Mouse (Mus musculus): Measurements from ENCODE around the gene Alyref. TPM values are rescaled to one million over a fixed set of nuclear protein-coding genes. Genes with fewer than 3 reads are reported as not detected.
A peak's percentile ranks its signal among the peaks of the same experiment; 100 is the strongest.

Gene Alyref
- polyA plus RNA-seq, 1 experiment from 2014 or later: 448 TPM

- H3K36me3 ChIP-seq (ENCODE audit: control insufficient read depth, insufficient read depth, low read length): peaks cover 47% of the 10 kb centered on the region
- no peak overlapping the region for H3K27ac ChIP-seq (ENCODE audit: low read depth)
- WGBS: 44% methylated on average over 6 of the region's 6 CpGs
- no peak for ATAC-seq (replicated peaks; ENCODE audit: low FRiP score, low TSS enrichment, low read depth)
- H3K27me3 ChIP-seq (replicated peaks; ENCODE audit: control insufficient read depth, insufficient read depth, low read length): no peaks in the 10 kb centered on the region
- H3K4me2 ChIP-seq (ENCODE audit: low read length): no peak overlapping the region
- no peak overlapping the region for H3K9ac ChIP-seq (ENCODE audit: low read length)
- H3K4me1 ChIP-seq (replicated peaks; ENCODE audit: control insufficient read depth, insufficient read depth, low read length): peaks cover 22% of the 10 kb centered on the region
- no peaks in the 10 kb centered on the region for H3K9me3 ChIP-seq (ENCODE audit: control insufficient read depth, low read length)
- no peak overlapping the region for H3K4me3 ChIP-seq (ENCODE audit: low read depth, low read length)
- DNase-seq (ENCODE audit: low spot score): peak; percentile 87
These were observed 14.6 kb upstream of the Alyref start for GRCm38 (mm10) chr11:120612763-120613162.

GRCm38 (mm10) chr11:120610477-120611046 is 12.4 kb upstream of the Alyref start:
- peaks cover 56% of the 10 kb centered on the region for H3K36me3 ChIP-seq (ENCODE audit: control insufficient read depth, insufficient read depth, low read length)
- no peak for DNase-seq (ENCODE audit: low spot score)
- H3K9ac ChIP-seq (ENCODE audit: low read length): no peak overlapping the region

DNA sequence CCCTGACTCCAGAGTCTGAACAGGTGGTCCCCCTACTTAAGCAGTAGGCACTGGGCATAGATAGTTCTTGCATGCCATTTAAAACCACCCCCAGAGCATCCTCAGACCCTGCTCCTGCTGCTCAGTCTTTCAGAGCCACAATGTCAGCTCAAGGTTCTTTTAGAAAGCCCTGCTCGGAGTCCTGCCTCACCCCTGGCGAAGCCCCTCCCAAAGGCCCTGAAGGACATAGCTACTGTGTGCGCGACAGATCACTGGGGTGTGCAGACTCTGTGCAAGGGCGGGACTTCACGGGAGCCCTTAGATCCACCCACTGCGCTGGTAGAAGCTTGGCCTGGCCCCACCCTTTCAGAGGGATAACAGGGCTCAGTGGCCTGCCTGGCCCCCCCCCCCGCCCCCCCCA is 11.1 kb upstream of the Alyref start:
- Histone ChIP-seq H3K27ac (ENCODE audit: low read depth) (no peak overlapping the region), H3K9me3 (ENCODE audit: control insufficient read depth, low read length) (no peaks in the 10 kb centered on the region), H3K27me3 (replicated peaks; ENCODE audit: control insufficient read depth, insufficient read depth, low read length) (no peaks in the 10 kb centered on the region), H3K9ac (ENCODE audit: low read length) (no peak overlapping the region), H3K4me2 (ENCODE audit: low read length) (peak overlapping the region; percentile 63; the same call in 1 of the 2 replicates), H3K4me3 (ENCODE audit: low read depth, low read length) (no peak overlapping the region), H3K36me3 (ENCODE audit: control insufficient read depth, insufficient read depth, low read length) (peaks cover 58% of the 10 kb centered on the region), H3K4me1 (replicated peaks; ENCODE audit: control insufficient read depth, insufficient read depth, low read length) (peaks cover 18% of the 10 kb centered on the region)
- peak; percentile 56; the same call in 1 of the 2 replicates for ATAC-seq (replicated peaks; ENCODE audit: low FRiP score, low TSS enrichment, low read depth)
- 46% methylated on average over 7 of the region's 8 CpGs for WGBS
- peak; percentile 66 for DNase-seq (ENCODE audit: low spot score)

More at GRCm38 (mm10) chr11:120610477-120611046, 12.4 kb upstream of the Alyref start:
- Histone ChIP-seq H3K27me3 (replicated peaks; ENCODE audit: control insufficient read depth, insufficient read depth, low read length) (no peaks in the 10 kb centered on the region), H3K4me3 (ENCODE audit: low read depth, low read length) (no peak overlapping the region), H3K9me3 (ENCODE audit: control insufficient read depth, low read length) (no peaks in the 10 kb centered on the region), H3K4me1 (replicated peaks; ENCODE audit: control insufficient read depth, insufficient read depth, low read length) (peaks cover 18% of the 10 kb centered on the region), H3K27ac (ENCODE audit: low read depth) (no peak overlapping the region), H3K4me2 (ENCODE audit: low read length) (no peak overlapping the region)
- ATAC-seq (replicated peaks; ENCODE audit: low FRiP score, low TSS enrichment, low read depth): no peak
- WGBS: 88% methylated on average over 9 of the region's 9 CpGs

DNA sequence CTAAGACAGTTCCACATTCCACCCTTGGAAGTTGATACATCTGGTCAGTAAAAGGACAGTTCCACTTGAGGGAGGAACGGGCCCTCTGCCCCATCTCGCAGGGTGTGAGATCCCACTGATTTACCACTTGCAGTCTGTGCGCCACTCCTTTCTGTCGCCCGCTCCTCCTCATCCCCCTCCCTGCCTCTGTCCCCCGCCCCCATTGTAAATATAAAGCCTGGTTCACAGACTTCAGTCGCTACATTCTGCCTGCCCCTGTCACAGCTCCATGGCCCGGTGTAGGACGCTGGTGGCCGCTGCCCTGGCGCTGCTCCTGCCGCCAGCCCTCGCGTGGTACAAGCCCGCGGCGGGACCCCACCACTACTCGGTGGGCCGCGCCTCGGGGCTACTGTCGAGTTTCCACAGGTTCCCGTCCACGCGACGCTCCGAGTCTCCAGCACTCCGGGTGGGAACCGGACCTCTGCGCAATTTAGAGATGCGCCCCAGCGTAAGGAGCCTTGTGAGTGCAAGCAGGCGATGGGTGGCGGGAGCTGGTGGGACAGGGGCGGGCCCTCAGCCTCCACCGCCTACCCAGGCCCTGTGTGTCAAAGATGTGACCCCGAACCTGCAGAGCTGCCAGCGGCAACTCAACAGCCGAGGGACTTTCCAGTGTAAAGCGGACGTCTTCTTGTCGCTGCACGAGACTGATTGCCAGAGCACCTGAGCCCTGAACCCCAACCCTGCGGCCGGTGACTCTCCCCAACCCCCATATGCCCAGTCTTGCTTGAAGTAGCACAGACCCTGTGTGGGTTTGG is 10.3 kb upstream of the Alyref start, which contains the start of gene Npb:
Npb (plus strand) TSS at position 237 of the 794 bp plus-strand sequence.
- H3K36me3 ChIP-seq (ENCODE audit: control insufficient read depth, insufficient read depth, low read length): peaks cover 57% of the 10 kb centered on the region
- H3K4me1 ChIP-seq (replicated peaks; ENCODE audit: control insufficient read depth, insufficient read depth, low read length): peaks cover 18% of the 10 kb centered on the region
- no peak within 1 kb of the TSS for H3K27ac ChIP-seq (ENCODE audit: low read depth)
- DNase-seq (ENCODE audit: low spot score) (peak; percentile 63), ATAC-seq (replicated peaks; ENCODE audit: low FRiP score, low TSS enrichment, low read depth) (peak; percentile 29)
- no peaks in the 10 kb centered on the region for H3K27me3 ChIP-seq (replicated peaks; ENCODE audit: control insufficient read depth, insufficient read depth, low read length)
- H3K4me3 ChIP-seq (ENCODE audit: low read depth, low read length): peak within 1 kb of the TSS; percentile 27
- peak within 1 kb of the TSS; percentile 63 for H3K4me2 ChIP-seq (ENCODE audit: low read length)
- WGBS: 4% methylated on average over 45 of the region's 45 CpGs
- peak within 1 kb of the TSS; percentile 44 for H3K9ac ChIP-seq (ENCODE audit: low read length)
- no peaks in the 10 kb centered on the region for H3K9me3 ChIP-seq (ENCODE audit: control insufficient read depth, low read length)

GRCm38 (mm10) chr11:120606764-120607163 is 8.6 kb upstream of the Alyref start:
- Histone ChIP-seq H3K4me2 (ENCODE audit: low read length) (no peak overlapping the region), H3K9ac (ENCODE audit: low read length) (no peak overlapping the region), H3K27ac (ENCODE audit: low read depth) (no peak overlapping the region), H3K9me3 (ENCODE audit: control insufficient read depth, low read length) (no peaks in the 10 kb centered on the region), H3K36me3 (ENCODE audit: control insufficient read depth, insufficient read depth, low read length) (peaks cover 62% of the 10 kb centered on the region), H3K27me3 (replicated peaks; ENCODE audit: control insufficient read depth, insufficient read depth, low read length) (no peaks in the 10 kb centered on the region), H3K4me1 (replicated peaks; ENCODE audit: control insufficient read depth, insufficient read depth, low read length) (peaks cover 18% of the 10 kb centered on the region), H3K4me3 (ENCODE audit: low read depth, low read length) (no peak overlapping the region)
- DNase-seq (ENCODE audit: low spot score): no peak
- ATAC-seq (replicated peaks; ENCODE audit: low FRiP score, low TSS enrichment, low read depth): no peak
- 86% methylated on average over 4 of the region's 4 CpGs for WGBS

DNA sequence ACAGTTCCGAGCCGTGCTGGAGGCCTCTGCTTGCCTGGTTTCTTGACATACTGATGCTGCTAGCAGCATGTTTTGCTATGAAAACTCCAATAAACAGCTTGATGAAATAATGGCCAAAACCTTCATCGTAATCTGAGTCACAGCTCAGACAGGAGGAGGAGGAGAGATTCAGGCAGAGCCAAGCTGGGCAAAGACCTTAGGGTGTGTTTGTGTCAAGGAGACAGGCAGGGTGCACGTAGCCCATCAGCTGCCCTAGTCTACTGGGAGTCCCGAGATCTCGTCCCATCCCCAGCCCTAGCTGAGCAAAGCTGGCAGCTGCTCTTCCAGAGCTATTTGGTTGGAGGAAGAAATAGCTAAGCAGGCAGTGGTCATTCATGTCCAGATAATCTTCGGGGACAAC is 7.5 kb upstream of the Alyref start:
- Histone ChIP-seq H3K4me1 (replicated peaks; ENCODE audit: control insufficient read depth, insufficient read depth, low read length) (peaks cover 18% of the 10 kb centered on the region), H3K27ac (ENCODE audit: low read depth) (no peak overlapping the region), H3K9me3 (ENCODE audit: control insufficient read depth, low read length) (no peaks in the 10 kb centered on the region), H3K27me3 (replicated peaks; ENCODE audit: control insufficient read depth, insufficient read depth, low read length) (no peaks in the 10 kb centered on the region), H3K36me3 (ENCODE audit: control insufficient read depth, insufficient read depth, low read length) (peaks cover 56% of the 10 kb centered on the region), H3K4me3 (ENCODE audit: low read depth, low read length) (no peak overlapping the region), H3K9ac (ENCODE audit: low read length) (no peak overlapping the region), H3K4me2 (ENCODE audit: low read length) (no peak overlapping the region)
- 92% methylated on average over 7 of the region's 7 CpGs for WGBS
- DNase-seq (ENCODE audit: low spot score) (no peak), ATAC-seq (replicated peaks; ENCODE audit: low FRiP score, low TSS enrichment, low read depth) (no peak)

DNA sequence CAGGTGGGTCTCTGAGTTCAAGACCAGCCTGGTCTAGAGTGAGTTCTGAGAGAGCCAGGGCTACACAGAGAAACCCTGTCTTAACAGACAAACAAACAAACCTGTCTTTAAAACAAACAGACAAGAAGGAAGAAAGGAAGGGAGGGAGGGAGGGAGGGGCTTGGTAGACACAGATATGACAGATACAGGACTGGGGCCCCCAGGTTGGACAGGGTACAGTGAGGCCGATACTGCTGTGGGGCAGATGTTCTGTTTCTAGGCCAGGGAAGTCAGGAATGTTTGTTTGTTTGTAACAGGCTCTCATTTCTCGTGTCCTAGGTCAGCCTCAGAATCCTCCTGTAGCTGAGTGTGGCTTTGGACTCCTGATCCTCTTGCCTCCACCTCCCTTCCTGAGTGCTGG is 5.4 kb upstream of the Alyref start:
- DNase-seq (ENCODE audit: low spot score) (no peak), ATAC-seq (replicated peaks; ENCODE audit: low FRiP score, low TSS enrichment, low read depth) (no peak)
- Histone ChIP-seq H3K36me3 (ENCODE audit: control insufficient read depth, insufficient read depth, low read length) (peaks cover 58% of the 10 kb centered on the region), H3K4me1 (replicated peaks; ENCODE audit: control insufficient read depth, insufficient read depth, low read length) (peaks cover 19% of the 10 kb centered on the region), H3K9ac (ENCODE audit: low read length) (no peak overlapping the region), H3K27ac (ENCODE audit: low read depth) (no peak overlapping the region), H3K9me3 (ENCODE audit: control insufficient read depth, low read length) (no peaks in the 10 kb centered on the region), H3K4me3 (ENCODE audit: low read depth, low read length) (no peak overlapping the region), H3K4me2 (ENCODE audit: low read length) (no peak overlapping the region), H3K27me3 (replicated peaks; ENCODE audit: control insufficient read depth, insufficient read depth, low read length) (no peaks in the 10 kb centered on the region)
- WGBS: 66% methylated on average over 2 of the region's 2 CpGs

GRCm38 (mm10) chr11:120600716-120601115 is 2.6 kb upstream of the Alyref start:
- 92% methylated on average over 3 of the region's 3 CpGs for WGBS
- H3K27me3 ChIP-seq (replicated peaks; ENCODE audit: control insufficient read depth, insufficient read depth, low read length): no peaks in the 10 kb centered on the region

More at GRCm38 (mm10) chr11:120600716-120601115, 2.6 kb upstream of the Alyref start:
- H3K4me2 ChIP-seq (ENCODE audit: low read length): no peak overlapping the region
- ATAC-seq (replicated peaks; ENCODE audit: low FRiP score, low TSS enrichment, low read depth) (no peak), DNase-seq (ENCODE audit: low spot score) (no peak)
- H3K9me3 ChIP-seq (ENCODE audit: control insufficient read depth, low read length): no peaks in the 10 kb centered on the region
- peaks cover 20% of the 10 kb centered on the region for H3K4me1 ChIP-seq (replicated peaks; ENCODE audit: control insufficient read depth, insufficient read depth, low read length)
- H3K27ac ChIP-seq (ENCODE audit: low read depth): no peak overlapping the region
- H3K36me3 ChIP-seq (ENCODE audit: control insufficient read depth, insufficient read depth, low read length): peaks cover 66% of the 10 kb centered on the region
- H3K4me3 ChIP-seq (ENCODE audit: low read depth, low read length): no peak overlapping the region
- no peak overlapping the region for H3K9ac ChIP-seq (ENCODE audit: low read length)

Data from intestine, embryonic 14.5 days (tissue).